Mouse (Mus musculus) myocyte (in vitro differentiated cells): ENCODE measurements around the gene Thbs4. TPM values are rescaled to one million over a fixed set of nuclear protein-coding genes. Genes with fewer than 3 reads are reported as not detected.

ENCODE experiments used
- H3K27me3 ChIP-seq: one replicate; pipeline ENCODE4 v1.6.1; 2011; ENCODE audit not compliant: control insufficient read depth, insufficient read depth, insufficient read length
- H3K36me3 ChIP-seq: one replicate; pipeline ENCODE4 v1.6.1; 2011; ENCODE audit not compliant: control insufficient read depth, insufficient read depth
- H3K4me2 ChIP-seq: one replicate; pipeline ENCODE4 v1.6.1; 2011; ENCODE audit warnings: low read depth, control low read depth
- H3K4me3 ChIP-seq: one replicate; pipeline ENCODE4 v1.5.1; 2011; ENCODE audit warnings: mild to moderate bottlenecking, control low read depth, moderate library complexity
- H3K79me2 ChIP-seq: one replicate; pipeline ENCODE4 v1.6.1; 2011; ENCODE audit not compliant: control insufficient read depth, insufficient read depth
- H3ac ChIP-seq: one replicate; pipeline ENCODE4 v1.6.1; 2011; ENCODE audit not compliant: control insufficient read depth, insufficient read length
- CEBPB ChIP-seq: IDR thresholded peaks from 2 replicates; pipeline ENCODE4 v1.6.1; 2011; ENCODE audit warnings: mild to moderate bottlenecking, moderate library complexity; ENCODE audit not compliant: poor library complexity, insufficient read depth, severe bottlenecking
- E2F4 ChIP-seq: IDR thresholded peaks from one replicate; pipeline ENCODE4 v1.6.1; 2011; ENCODE audit warnings: mild to moderate bottlenecking, control low read depth, moderate library complexity; ENCODE audit not compliant: insufficient read depth
- MAX ChIP-seq: IDR thresholded peaks from one replicate; pipeline ENCODE4 v1.6.1; 2011; ENCODE audit warnings: low read depth, mild to moderate bottlenecking, control low read depth
- MYOD1 ChIP-seq, 3 experiments: IDR thresholded peaks; one replicate each; pipeline ENCODE4 v1.6.1; 2011; ENCODE audit warnings: control low read depth in 2 of 3, low read depth in 2 of 3, mild to moderate bottlenecking in 2 of 3, moderate library complexity in 1 of 3; ENCODE audit not compliant: insufficient read length in 2 of 3, control insufficient read depth in 1 of 3
- MYOG ChIP-seq, 3 experiments: IDR thresholded peaks; one replicate each; pipeline ENCODE4 v1.6.1; 2011; ENCODE audit warnings: control low read depth in 2 of 3, low read depth in 2 of 3, mild to moderate bottlenecking in 2 of 3; ENCODE audit not compliant: insufficient read length in 2 of 3, control insufficient read depth in 1 of 3, insufficient read depth in 1 of 3
- POLR2A ChIP-seq: IDR thresholded peaks from one replicate; pipeline ENCODE4 v1.6.1; 2011; ENCODE audit warnings: low read depth, mild to moderate bottlenecking, control low read depth, moderate library complexity; ENCODE audit not compliant: insufficient read length
- POLR2AphosphoS2 ChIP-seq: IDR thresholded peaks from one replicate; pipeline ENCODE4 v1.6.1; 2011; ENCODE audit warnings: low read depth, control low read depth; ENCODE audit not compliant: insufficient read length
- REST ChIP-seq: IDR thresholded peaks from one replicate; pipeline ENCODE4 v1.6.1; 2011; ENCODE audit warnings: mild to moderate bottlenecking, control low read depth, moderate library complexity; ENCODE audit not compliant: insufficient read depth, insufficient read length
- SRF ChIP-seq: IDR thresholded peaks from one replicate; pipeline ENCODE4 v1.6.1; 2011; ENCODE audit warnings: low read depth; ENCODE audit not compliant: control insufficient read depth, insufficient read length
- TCF12 ChIP-seq: IDR thresholded peaks from one replicate; pipeline ENCODE4 v1.6.1; 2011; ENCODE audit warnings: mild to moderate bottlenecking, control low read depth; ENCODE audit not compliant: poor library complexity, insufficient read depth, severe bottlenecking
- TCF3 ChIP-seq: IDR thresholded peaks from one replicate; pipeline ENCODE4 v1.6.1; 2011; ENCODE audit warnings: low read depth, control low read depth; ENCODE audit not compliant: insufficient read length
- USF1 ChIP-seq: IDR thresholded peaks from one replicate; pipeline ENCODE4 v1.6.1; 2011; ENCODE audit warnings: low read depth, mild to moderate bottlenecking, control low read depth, moderate library complexity
- polyA plus RNA-seq: library from polyadenylated mRNA; unstranded; fragments of >200 nt; fragmentation: generic; extraction: Trizol; gene quantifications from one replicate; pipeline ENCODE4 v1.2.1, GENCODE M21; 2012; ENCODE audit warnings: missing spikeins

The Thbs4 gene
- polyA plus RNA-seq, 1 experiment: not detected

GRCm38 (mm10) chr13:92717851-92718665 lies 76.6 kb downstream of the Thbs4 start:
- no peak overlapping the region for H3K4me3 ChIP-seq
- no peaks in the 10 kb centered on the region for H3K27me3 ChIP-seq
- H3K36me3 ChIP-seq: no peaks in the 10 kb centered on the region
- TF ChIP-seq E2F4: no peak
- no peak for TF ChIP-seq SRF
- TF ChIP-seq REST: no peak
- TF ChIP-seq MYOD1 (IDR thresholded peaks at IDR 0.05; ENCODE audit: control insufficient read depth in 1 of 3, insufficient read length in 2 of 3, low read depth in 2 of 3): no peak
- no peak for TF ChIP-seq TCF3
- TF ChIP-seq POLR2A: no peak
- no peak for TF ChIP-seq CEBPB
- TF ChIP-seq MAX: no peak
- no peak for TF ChIP-seq MYOG (IDR thresholded peaks at IDR 0.05; ENCODE audit: control insufficient read depth in 1 of 3, insufficient read depth in 1 of 3, insufficient read length in 2 of 3, low read depth in 2 of 3)
- no peak for TF ChIP-seq TCF12
- TF ChIP-seq USF1: no peak
- TF ChIP-seq POLR2AphosphoS2: no peak
- H3ac ChIP-seq: no peak overlapping the region
- no peaks in the 10 kb centered on the region for H3K79me2 ChIP-seq
- H3K4me2 ChIP-seq: no peak overlapping the region

GRCm38 (mm10) chr13:92712619-92713018 lies 82.0 kb downstream of the Thbs4 start:
- Histone ChIP-seq H3ac (no peak overlapping the region), H3K4me3 (no peak overlapping the region), H3K4me2 (no peak overlapping the region), H3K27me3 (no peaks in the 10 kb centered on the region), H3K79me2 (no peaks in the 10 kb centered on the region), H3K36me3 (no peaks in the 10 kb centered on the region)
- TF ChIP-seq E2F4: no peak
- TF ChIP-seq TCF3: no peak
- TF ChIP-seq MYOD1 (IDR thresholded peaks at IDR 0.05; ENCODE audit: control insufficient read depth in 1 of 3, insufficient read length in 2 of 3, low read depth in 2 of 3): no peak

- Histone ChIP-seq H3K4me3 (no peak overlapping the region), H3K79me2 (no peaks in the 10 kb centered on the region), H3ac (no peak overlapping the region), H3K27me3 (no peaks in the 10 kb centered on the region), H3K4me2 (no peak overlapping the region), H3K36me3 (no peaks in the 10 kb centered on the region)
- TF ChIP-seq POLR2A (no peak), MYOD1 (IDR thresholded peaks at IDR 0.05; ENCODE audit: control insufficient read depth in 1 of 3, insufficient read length in 2 of 3, low read depth in 2 of 3) (no peak), CEBPB (no peak), TCF3 (no peak), E2F4 (no peak), SRF (no peak), MYOG (IDR thresholded peaks at IDR 0.05; ENCODE audit: control insufficient read depth in 1 of 3, insufficient read depth in 1 of 3, insufficient read length in 2 of 3, low read depth in 2 of 3) (no peak), MAX (no peak), TCF12 (no peak), POLR2AphosphoS2 (no peak), USF1 (no peak), REST (no peak)
Measured at GRCm38 (mm10) chr13:92711821-92712220, 82.8 kb downstream of the Thbs4 start.

GRCm38 (mm10) chr13:92710361-92710760 lies 84.3 kb downstream of the Thbs4 start:
- H3K4me2 ChIP-seq: no peak overlapping the region
- no peaks in the 10 kb centered on the region for H3K27me3 ChIP-seq
- TF ChIP-seq TCF3: no peak
- TF ChIP-seq USF1: no peak
- no peak for TF ChIP-seq REST
- TF ChIP-seq TCF12: no peak
- no peak for TF ChIP-seq POLR2A
- no peak overlapping the region for H3ac ChIP-seq
- no peaks in the 10 kb centered on the region for H3K36me3 ChIP-seq
- H3K4me3 ChIP-seq: no peak overlapping the region
- no peaks in the 10 kb centered on the region for H3K79me2 ChIP-seq

- no peak overlapping the region for H3K4me3 ChIP-seq
- TF ChIP-seq SRF (no peak), MYOD1 (IDR thresholded peaks at IDR 0.05; ENCODE audit: control insufficient read depth in 1 of 3, insufficient read length in 2 of 3, low read depth in 2 of 3) (no peak), POLR2A (no peak), MYOG (IDR thresholded peaks at IDR 0.05; ENCODE audit: control insufficient read depth in 1 of 3, insufficient read depth in 1 of 3, insufficient read length in 2 of 3, low read depth in 2 of 3) (no peak)
- H3K79me2 ChIP-seq: no peaks in the 10 kb centered on the region
- H3ac ChIP-seq: no peak overlapping the region
- no peaks in the 10 kb centered on the region for H3K27me3 ChIP-seq
- no peaks in the 10 kb centered on the region for H3K36me3 ChIP-seq
- no peak overlapping the region for H3K4me2 ChIP-seq
Measured at GRCm38 (mm10) chr13:92709535-92709934, 85.1 kb downstream of the Thbs4 start.
